Mouse (Mus musculus) hindbrain, embryonic 15.5 days (tissue): Measurements from ENCODE around the gene Slc36a4. TPM values are rescaled to one million over a fixed set of nuclear protein-coding genes. Genes with fewer than 3 reads are reported as not detected.

Experiments used
- ATAC-seq: fragments of 200-750 bp; cut with Nextera tagmentation; 2 replicates; pipeline ENCODE4 v1.8.0; 2017; ENCODE audit warnings: low read depth, moderate number of reproducible peaks, moderate TSS enrichment; ENCODE audit not compliant: low FRiP score
- H3K27ac ChIP-seq: fragments of 300-500 bp; sonication (generic); replicated peaks from 2 replicates; pipeline ENCODE4 v1.5.1; 2015; ENCODE audit warnings: mild to moderate bottlenecking, inconsistent platforms
- H3K27me3 ChIP-seq: fragments of 300-500 bp; sonication (generic); 2 replicates; pipeline ENCODE4 v1.6.1; 2015; ENCODE audit warnings: control low read depth, inconsistent platforms
- H3K36me3 ChIP-seq: fragments of 300-500 bp; sonication (generic); 2 replicates; pipeline ENCODE4 v1.6.1; 2015; ENCODE audit warnings: control low read depth, inconsistent platforms
- H3K4me1 ChIP-seq: fragments of 300-500 bp; sonication (generic); replicated peaks from 2 replicates; pipeline ENCODE4 v1.6.1; 2015; ENCODE audit warnings: control low read depth, inconsistent platforms
- H3K4me2 ChIP-seq: fragments of 300-500 bp; sonication (generic); 2 replicates; pipeline ENCODE4 v1.6.1; 2015; ENCODE audit warnings: moderate library complexity, mild to moderate bottlenecking, inconsistent platforms
- H3K4me3 ChIP-seq: fragments of 300-500 bp; sonication (generic); 2 replicates; pipeline ENCODE4 v1.5.1; 2015; ENCODE audit warnings: mild to moderate bottlenecking, inconsistent platforms
- H3K9ac ChIP-seq: fragments of 300-500 bp; sonication (generic); 2 replicates; pipeline ENCODE4 v1.6.1; 2015; ENCODE audit warnings: inconsistent platforms
- H3K9me3 ChIP-seq: fragments of 300-500 bp; sonication (generic); 2 replicates; pipeline ENCODE4 v1.6.1; 2016; ENCODE audit warnings: control low read depth, inconsistent platforms
- WGBS: fragments of 180-500 bp; shearing (Covaris S2); methylation state at CpG from one replicate; pipeline ENCODE4 v1.1.7; 2015; 5-methylcytosine and 5-hydroxymethylcytosine counted together
- polyA plus RNA-seq: library from polyadenylated mRNA; unstranded; fragments of >200 nt; fragmentation: Nextera tagmentation; extraction: Ambion mirVana; gene quantifications from 2 replicates; pipeline ENCODE4 v1.2.1, GENCODE M21; 2015

Gene Slc36a4
- polyA plus RNA-seq, 1 experiment from 2014 or later, result 26.9 TPM

DNA sequence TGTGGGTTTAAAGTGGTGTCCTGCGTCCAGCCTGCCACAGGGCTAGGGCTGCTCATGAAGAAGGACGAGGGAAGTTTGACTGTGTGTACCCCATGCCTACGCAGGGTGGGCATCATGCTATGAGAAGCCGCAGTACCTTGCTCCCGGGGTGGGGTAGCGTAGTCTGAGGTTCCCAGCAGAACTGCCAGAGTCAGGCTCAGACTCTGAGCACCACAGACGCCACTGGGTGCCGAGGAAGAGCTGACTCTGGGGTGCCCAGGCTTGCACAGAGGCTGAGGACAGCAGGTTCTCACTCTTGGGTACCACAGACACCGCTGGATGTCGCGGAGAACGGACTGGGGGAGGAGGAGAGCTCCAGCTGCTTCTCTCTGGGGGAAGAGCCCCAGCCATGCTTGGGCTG is 63.2 kb downstream of the Slc36a4 start:
- Histone ChIP-seq H3K4me1 (0 out of 2 replicates have a peak, but pooled peaks cover 3% of the 10 kb centered on the region), H3K27me3 (no peaks in the 10 kb centered on the region), H3K9me3 (no peaks in the 10 kb centered on the region), H3K4me3 (no peak overlapping the region), H3K9ac (no peak overlapping the region), H3K27ac (no peak overlapping the region), H3K4me2 (no peak overlapping the region), H3K36me3 (no peaks in the 10 kb centered on the region)
- 0 out of 2 replicates have a peak, but pooled peaks have one; percentile 23 for ATAC-seq
- 92% methylated on average over 12 of the region's 12 CpGs for WGBS

DNA sequence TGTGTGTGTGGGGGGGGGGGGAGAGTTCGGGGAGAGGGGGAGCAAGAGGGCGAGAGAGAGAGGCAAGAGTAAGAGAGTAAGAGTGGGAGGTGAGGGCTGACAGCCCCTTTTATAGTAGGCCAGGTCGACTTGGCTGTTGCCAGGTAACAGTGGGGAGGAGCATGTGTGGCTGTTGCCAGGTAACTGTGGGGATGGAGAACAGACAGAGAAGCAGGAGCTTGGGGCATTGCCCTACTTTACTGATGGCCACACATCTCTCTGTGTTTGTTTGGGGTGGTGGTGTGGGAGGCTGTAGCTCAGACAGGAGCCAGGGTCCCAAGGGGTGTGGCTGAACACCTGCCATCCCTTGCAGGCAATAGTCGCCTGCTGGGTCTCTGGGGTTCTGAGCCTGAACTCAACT is 63.9 kb downstream of the Slc36a4 start:
- ATAC-seq, result peak; percentile 59
- H3K9me3 ChIP-seq, result no peaks in the 10 kb centered on the region
- H3K4me3 ChIP-seq, result no peak overlapping the region
- no peak overlapping the region for H3K4me2 ChIP-seq
- H3K27ac ChIP-seq, result no peak overlapping the region
- H3K4me1 ChIP-seq, result 0 out of 2 replicates have a peak, but pooled peaks cover 3% of the 10 kb centered on the region
- no peaks in the 10 kb centered on the region for H3K36me3 ChIP-seq
- no peak overlapping the region for H3K9ac ChIP-seq
- no peaks in the 10 kb centered on the region for H3K27me3 ChIP-seq
- 39% methylated on average over 3 of the region's 4 CpGs for WGBS

DNA sequence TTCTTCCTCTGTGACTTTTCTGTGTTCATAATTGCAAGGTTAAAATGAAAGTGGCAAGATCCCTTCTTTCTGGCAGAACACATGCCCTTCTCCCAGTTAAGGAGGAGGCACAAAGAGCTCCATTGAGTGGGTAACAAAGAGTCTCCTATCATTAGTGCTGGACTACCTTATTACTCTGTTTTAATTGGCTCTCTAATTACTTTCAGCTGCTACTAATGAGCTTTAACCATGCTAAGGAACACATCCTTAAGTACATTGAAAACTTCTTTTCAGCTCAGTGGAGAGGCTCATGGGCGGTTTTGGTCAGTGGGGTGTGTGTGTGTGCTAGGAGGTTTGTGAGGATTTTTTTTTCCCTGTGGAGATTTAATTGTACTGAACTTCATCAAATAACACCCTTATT is 65.4 kb downstream of the Slc36a4 start:
- Histone ChIP-seq H3K4me3 (no peak overlapping the region), H3K9ac (no peak overlapping the region), H3K36me3 (no peaks in the 10 kb centered on the region), H3K4me2 (no peak overlapping the region), H3K4me1 (0 out of 2 replicates have a peak, but pooled peaks cover 3% of the 10 kb centered on the region), H3K27ac (no peak overlapping the region), H3K27me3 (no peaks in the 10 kb centered on the region), H3K9me3 (no peaks in the 10 kb centered on the region)
- ATAC-seq, result peak; percentile 59; the same call in 1 of the 2 replicates
- WGBS, result 66% methylated on average over 1 of the region's 1 CpGs

DNA sequence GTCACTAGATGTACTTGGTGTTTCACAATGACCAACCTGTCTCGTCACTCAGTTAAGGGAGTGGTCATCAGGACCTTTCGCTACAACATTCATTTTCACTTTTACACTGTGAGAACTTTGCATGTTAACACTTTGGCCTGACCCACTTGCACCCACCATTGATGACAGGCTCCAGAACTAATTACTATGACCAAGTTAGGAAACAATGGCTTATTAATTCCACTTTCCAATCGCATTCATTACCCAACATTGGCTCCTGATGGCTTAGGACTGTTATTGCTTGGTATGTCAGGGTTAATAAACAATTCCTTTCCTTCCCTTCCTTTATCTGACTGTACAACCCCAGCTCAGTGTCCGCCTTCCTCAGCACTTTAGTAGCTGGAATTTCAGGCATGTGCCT is 72.4 kb downstream of the Slc36a4 start:
- Histone ChIP-seq H3K36me3 (no peaks in the 10 kb centered on the region), H3K27ac (no peak overlapping the region)
- WGBS, result 56% methylated on average over 4 of the region's 4 CpGs

DNA sequence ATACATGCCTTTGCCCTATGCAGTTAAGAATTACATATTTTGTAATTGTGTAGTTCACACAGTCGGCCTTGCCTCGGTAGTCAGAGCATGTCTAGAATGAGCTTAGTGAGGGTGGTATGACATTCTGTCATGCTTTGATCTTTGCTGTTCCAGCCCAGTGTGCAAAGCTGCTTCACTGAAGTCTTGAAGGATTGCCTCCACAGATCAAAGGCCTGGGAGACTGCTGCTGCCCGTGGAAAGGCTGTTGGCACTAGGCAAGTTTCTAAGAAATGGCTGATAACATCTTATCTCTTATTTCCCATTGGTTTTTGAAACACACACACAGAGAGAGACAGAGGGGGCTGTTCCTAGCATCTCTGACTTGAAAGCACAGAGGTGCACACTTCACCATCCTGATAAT is 76.7 kb downstream of the Slc36a4 start:
- no peaks in the 10 kb centered on the region for H3K36me3 ChIP-seq
- no peak for ATAC-seq
- no peak overlapping the region for H3K27ac ChIP-seq
- H3K9me3 ChIP-seq, result no peaks in the 10 kb centered on the region
- H3K4me2 ChIP-seq, result no peak overlapping the region
- H3K9ac ChIP-seq, result no peak overlapping the region
- H3K27me3 ChIP-seq, result no peaks in the 10 kb centered on the region
- H3K4me1 ChIP-seq, result no peaks in the 10 kb centered on the region
- 80% methylated on average over 3 of the region's 3 CpGs for WGBS
- no peak overlapping the region for H3K4me3 ChIP-seq

More for the DNA sequence above, 72.4 kb downstream of the Slc36a4 start:
- H3K27me3 ChIP-seq, result no peaks in the 10 kb centered on the region
- no peak overlapping the region for H3K4me2 ChIP-seq
- no peaks in the 10 kb centered on the region for H3K4me1 ChIP-seq
- no peak overlapping the region for H3K9ac ChIP-seq
- no peaks in the 10 kb centered on the region for H3K9me3 ChIP-seq
- no peak for ATAC-seq
- H3K4me3 ChIP-seq, result no peak overlapping the region

DNA sequence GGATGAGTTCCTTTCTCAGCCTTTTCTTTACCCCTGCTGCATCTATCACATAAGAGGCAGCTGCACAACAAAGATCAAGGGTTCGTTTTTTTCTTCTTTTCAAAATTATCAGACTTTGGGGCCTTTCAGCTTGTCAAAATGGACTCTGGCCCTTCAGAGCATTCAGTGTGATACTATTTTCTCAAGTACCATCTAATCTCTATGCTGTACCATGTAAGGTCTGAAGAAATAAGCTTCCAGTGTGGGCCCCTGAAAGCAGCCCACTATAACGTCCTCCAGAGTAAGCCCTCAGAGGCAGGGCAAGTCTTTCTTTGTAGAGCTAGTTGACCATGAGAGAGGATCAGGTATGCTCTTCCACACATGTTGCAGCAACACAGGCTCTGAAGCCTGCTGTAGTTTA is 77.1 kb downstream of the Slc36a4 start:
- H3K4me1 ChIP-seq, result no peaks in the 10 kb centered on the region
- 86% methylated on average over 2 of the region's 2 CpGs for WGBS

DNA sequence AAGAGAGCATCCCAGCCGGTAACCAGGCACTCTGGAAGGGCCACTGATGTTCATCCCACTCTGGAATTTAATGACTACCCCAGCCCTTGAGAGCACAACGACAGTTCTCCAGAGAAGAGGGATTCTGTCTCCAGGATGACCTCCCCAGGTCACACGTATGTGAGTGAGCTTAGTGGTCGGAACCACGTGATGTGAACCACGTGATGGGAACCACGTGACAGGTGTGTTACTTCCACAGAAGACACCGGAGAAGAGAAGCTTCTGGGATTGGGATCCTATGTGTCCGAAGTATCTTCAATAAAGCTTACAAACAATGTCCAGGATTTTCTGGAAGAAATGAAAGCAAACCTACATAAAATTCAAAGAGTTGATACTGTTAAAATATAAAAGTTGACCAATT is 82.5 kb downstream of the Slc36a4 start:
- H3K9ac ChIP-seq, result no peak overlapping the region
- no peak for ATAC-seq
- H3K4me1 ChIP-seq, result no peaks in the 10 kb centered on the region
- no peaks in the 10 kb centered on the region for H3K27me3 ChIP-seq
- 90% methylated on average over 9 of the region's 9 CpGs for WGBS
- H3K9me3 ChIP-seq, result no peaks in the 10 kb centered on the region
- H3K36me3 ChIP-seq, result no peaks in the 10 kb centered on the region
- H3K27ac ChIP-seq, result no peak overlapping the region
- H3K4me3 ChIP-seq, result no peak overlapping the region
- no peak overlapping the region for H3K4me2 ChIP-seq

More for the DNA sequence above, 77.1 kb downstream of the Slc36a4 start:
- no peaks in the 10 kb centered on the region for H3K36me3 ChIP-seq
- H3K27me3 ChIP-seq, result no peaks in the 10 kb centered on the region
- H3K27ac ChIP-seq, result no peak overlapping the region
- no peak overlapping the region for H3K4me2 ChIP-seq
- H3K4me3 ChIP-seq, result no peak overlapping the region
- no peaks in the 10 kb centered on the region for H3K9me3 ChIP-seq
- H3K9ac ChIP-seq, result no peak overlapping the region
- no peak for ATAC-seq

Other genes starting within 250 kb of the Slc36a4 start
- gene Smco4, start 216.3 kb upstream of the Slc36a4 start, polyA plus RNA-seq, result 1.0 and 1.1 TPM in 2 replicates
- 1.3 and 2.3 TPM in 2 replicates for gene Deup1, start 81.8 kb upstream of the Slc36a4 start, polyA plus RNA-seq
- gene Mtnr1b, start 164.8 kb downstream of the Slc36a4 start, polyA plus RNA-seq, result not detected in 2 replicates